Mouse (Mus musculus) 3T3-L1 (cell line): Measurements from ENCODE around the gene Zfhx3.

Experiments
- DNase-seq: peaks from one replicate; pipeline ENCODE4 v3.0.0-alpha.2; 2015; ENCODE audit warnings: low read depth, low spot score

Gene Zfhx3

GRCm38 (mm10) chr8:108647556-108647955 lies 705.1 kb downstream of the Zfhx3 start:
- DNase-seq: no peak

DNA sequence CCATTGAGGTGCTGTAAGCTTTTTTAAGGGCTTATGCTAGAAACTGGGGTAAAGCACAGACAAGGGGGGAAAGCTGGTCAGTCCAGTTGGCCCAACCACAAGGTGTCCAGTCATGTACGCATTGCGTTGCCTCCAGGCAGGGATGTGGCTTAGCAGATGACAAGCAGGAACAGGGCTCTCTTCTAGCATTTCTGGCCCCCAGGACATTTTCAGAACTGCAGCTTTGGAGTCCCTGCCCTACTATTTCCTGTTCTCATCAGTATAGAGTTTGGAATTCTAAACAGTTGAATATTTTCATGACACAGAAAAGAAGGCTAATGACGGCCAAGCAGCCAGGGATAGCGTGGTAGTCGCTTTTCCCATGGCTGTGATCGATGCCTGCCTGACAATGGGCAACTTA lies 706.5 kb downstream of the Zfhx3 start:
- DNase-seq: no peak

DNA sequence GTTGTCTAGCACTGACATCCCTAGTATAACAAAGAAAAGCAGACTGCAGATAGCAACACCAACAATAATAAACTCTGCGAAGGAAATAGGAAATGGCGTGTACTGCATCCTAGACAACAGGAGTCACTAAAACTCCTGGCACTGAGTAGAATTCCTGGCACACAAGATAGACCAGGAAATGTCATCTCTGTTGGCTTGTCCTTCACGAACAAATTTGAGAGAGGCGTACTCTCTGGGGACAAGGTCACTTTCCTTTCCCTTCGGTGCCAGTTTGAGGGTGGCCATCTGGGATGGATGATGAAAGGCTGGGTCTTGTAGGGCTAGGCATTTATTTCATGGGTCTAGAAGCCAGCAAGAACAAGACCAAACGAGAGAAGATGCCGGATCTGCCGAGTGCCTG lies 708.4 kb downstream of the Zfhx3 start:
- no peak for DNase-seq

DNA sequence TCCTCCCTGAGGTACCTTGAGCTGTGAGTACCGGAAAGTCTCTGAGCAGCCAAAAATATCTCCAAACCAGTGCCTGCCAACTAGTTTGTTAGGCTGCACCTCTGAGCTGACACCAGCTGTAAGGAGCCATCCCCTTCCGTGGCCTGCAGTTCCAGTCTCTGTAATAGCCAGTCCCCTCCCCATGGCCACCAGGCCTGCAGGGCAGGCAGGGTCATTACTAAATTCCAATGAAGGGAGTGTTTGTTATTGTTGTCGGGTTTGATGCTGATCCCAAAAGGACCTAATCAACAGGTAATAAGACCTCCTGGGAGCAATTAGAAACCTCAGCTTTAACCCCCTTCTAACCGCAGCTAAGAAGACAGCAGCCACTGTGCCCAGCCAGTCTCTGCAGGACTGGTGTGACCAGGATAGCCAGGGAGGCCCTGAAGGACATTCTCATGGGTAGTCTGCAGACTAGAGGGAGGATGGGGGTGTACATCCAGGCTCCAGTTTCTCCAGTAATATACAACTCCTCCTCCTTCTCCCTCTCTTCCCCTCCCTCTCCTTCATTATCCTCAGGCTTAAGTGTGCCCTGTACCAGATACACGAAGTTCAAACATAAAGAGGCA lies 719.1 kb downstream of the Zfhx3 start:
- no peak for DNase-seq

DNA sequence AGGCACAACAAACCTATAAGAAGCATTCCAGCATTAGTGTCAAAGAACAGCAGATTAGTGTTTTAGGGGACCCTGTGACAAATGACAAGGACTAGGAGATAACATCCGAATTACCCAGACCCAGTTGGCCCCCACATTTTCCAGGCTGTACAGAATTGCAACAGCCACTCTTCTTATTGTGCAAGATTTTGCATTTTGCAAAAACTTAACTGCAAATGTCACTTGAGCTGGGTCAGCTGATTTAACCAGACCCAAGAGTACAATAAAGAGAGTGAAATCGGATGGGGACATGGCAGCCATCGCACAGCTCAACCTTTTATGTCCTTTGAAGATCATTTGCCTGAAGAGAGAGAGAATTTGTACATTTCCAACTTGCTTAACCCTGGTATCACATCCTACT lies 720.3 kb downstream of the Zfhx3 start:
- no peak for DNase-seq

DNA sequence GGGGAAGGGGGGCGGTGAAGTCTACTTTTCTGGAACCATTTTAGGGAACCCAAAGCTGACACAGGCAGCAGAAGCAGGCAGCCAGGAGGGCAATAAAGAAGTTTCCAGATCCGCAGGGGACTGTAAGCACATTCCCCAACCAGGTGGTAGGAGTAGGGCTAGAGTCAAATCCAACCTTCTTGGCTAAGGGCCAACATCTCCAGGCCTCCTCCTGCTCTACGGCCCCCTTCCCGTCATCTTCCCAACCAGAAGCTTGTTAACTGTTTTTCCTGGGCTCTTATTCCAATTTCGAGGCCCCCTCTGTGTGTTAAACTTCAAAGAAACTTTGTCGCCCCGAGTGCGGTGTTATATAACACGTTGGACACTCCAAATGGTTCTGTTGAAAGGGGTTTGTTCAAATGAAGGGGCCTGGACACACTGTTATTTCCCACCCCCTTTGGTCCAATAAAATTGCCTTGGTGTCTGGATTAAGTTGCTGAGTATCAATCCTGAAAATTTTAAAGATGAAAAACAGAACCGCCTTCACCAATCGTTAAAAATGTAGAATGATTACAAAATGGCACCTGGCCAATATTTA lies 729.6 kb downstream of the Zfhx3 start:
- no peak for DNase-seq

DNA sequence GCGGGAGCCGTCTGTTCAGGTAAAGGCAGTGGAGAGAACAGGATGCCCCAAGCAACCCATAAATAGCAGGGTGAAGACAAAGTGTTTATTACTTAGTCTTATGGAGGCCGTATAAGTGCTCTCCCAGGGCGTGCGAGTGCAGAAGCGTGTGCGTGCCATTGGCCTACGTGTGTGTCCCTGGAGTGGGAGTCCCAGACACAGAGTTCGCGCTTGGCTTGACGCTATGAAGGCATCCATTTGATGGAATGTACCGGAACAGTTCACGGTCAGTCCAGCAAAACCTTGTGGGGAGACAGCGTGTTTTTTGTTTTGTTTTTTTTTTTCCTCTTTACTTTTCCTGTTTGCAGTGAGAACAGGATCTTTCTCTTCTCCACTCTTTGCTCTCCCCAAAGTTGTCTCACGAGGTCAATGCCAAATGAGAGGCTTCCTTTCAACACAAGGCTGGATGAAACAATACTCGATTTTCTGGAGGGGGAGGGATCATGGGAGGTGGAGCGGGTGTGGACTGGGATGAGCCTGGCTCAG lies 732.6 kb downstream of the Zfhx3 start:
- no peak for DNase-seq

DNA sequence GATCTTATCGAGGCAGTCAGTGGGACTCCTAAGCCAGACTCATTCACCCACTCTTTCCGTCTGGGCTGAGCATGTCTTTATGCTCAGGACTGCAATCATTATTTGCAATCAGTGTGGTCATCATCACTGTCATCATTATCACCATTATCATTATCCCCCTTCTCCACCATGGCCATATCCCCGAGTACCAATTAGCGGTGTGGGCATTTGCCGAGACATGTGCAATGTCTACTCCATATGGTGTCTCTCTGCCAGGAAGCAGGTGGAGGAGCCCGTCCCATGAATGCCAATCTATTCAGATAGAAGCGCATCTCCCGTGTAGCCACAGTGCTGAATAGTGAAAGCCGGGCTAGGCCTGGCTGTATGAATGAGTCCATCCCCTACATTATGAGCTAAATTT lies 747.2 kb downstream of the Zfhx3 start:
- no peak for DNase-seq

- no peak for DNase-seq
These were observed 748.4 kb downstream of the Zfhx3 start for GRCm38 (mm10) chr8:108690576-108691455.

- no peak for DNase-seq
These were observed 749.2 kb downstream of the Zfhx3 start for GRCm38 (mm10) chr8:108691456-108692238.

GRCm38 (mm10) chr8:108692239-108692627 lies 749.8 kb downstream of the Zfhx3 start:
- no peak for DNase-seq

GRCm38 (mm10) chr8:108692669-108693665 lies 750.5 kb downstream of the Zfhx3 start:
- no peak for DNase-seq

- no peak for DNase-seq
These were observed 751.4 kb downstream of the Zfhx3 start for GRCm38 (mm10) chr8:108693841-108694240.

DNA sequence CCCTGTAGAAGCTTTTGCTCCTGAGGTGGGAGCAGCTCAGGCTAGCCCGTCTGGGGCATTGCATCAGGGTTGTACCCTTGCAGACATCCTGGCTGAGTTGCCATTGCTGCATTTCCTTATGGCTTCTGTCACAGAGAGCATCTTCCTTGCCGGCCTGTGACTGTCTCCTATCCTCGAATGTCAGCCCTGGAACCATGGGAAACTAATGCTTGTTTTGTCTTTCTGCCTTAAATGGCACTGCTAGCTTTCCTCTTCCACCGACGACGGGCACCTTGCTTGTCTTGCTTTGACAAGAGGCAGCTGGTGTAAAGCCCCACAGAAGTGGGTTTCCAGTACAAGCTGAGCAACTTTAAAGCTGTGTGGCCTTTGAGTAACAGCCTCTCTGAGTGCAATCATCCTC lies 752.1 kb downstream of the Zfhx3 start:
- DNase-seq: no peak

- DNase-seq: no peak
These were observed 752.9 kb downstream of the Zfhx3 start for GRCm38 (mm10) chr8:108695242-108695880.

DNA sequence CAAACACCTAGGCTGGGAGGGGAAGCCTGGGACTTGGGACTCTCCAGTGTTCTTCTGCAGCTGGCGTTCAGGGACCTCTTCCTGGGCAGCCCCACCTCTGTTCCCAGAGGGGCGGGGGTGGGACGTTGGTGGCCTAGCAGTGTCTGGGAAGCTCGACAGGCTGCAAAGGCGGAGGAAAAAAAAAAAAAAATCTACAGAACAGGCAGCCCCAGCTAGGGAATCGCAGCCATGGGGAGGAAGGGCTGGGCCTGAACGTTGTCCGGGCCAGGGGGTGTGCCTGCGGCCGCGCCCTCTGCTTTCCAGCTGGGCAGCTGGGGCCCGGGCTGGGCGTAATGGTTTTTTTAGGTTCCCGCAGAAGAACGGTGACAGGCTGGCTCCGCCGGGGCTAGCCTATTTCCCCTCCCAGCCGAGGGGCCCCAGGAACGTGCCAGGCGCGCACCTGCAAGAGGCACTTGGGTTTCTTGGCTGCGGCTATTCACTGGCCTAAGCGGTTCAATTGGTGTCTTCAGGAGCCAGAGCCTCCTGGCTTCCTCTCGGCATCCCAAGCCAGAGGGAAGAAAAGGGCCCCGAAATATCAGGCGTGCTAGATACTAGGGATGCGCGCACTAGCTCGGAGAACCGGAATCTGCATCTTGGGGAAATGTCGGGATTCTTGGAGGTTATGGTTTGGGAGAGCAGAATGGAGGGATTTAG lies 753.6 kb downstream of the Zfhx3 start:
- DNase-seq: no peak

DNA sequence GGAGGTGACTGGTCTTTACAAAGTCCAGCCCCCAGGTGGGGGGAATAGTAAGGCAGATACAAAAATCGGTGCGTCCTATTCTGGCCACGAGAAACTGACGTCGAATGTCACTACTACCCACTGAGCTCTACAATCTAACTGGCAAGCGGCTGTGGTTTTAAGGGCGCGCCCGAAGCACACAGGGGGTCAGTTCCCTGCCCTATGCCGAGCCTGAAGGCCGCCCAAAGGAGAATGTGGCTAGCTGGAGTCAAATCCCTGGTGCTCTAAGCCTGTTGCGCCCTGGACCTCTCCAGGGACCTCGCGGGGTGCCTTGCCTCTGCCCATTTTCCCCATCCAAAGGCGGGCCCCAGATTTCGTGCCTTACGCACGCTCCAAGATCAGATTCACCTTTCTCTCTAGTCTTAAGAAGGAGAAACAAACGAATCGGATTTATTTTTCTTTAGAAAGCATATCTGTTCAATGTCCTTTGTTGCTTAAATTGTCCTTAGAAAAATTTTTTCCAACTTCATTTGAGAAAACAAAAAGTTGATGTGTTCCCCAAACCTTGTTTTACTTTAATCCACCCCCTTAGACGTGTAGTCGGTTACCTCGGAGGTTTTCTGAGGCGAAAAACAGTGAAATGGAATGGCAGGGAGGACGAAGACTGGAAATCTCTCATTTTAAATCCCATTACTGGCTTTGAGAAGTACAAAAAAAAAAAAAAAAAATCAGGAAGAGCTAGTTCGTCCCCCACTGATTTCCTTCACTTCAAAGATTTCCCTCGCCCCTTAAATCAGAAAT lies 754.4 kb downstream of the Zfhx3 start:
- DNase-seq: no peak

- no peak for DNase-seq
These were observed 755.1 kb downstream of the Zfhx3 start for GRCm38 (mm10) chr8:108697589-108697988.
